Mouse (Mus musculus): ENCODE results near the gene Rnf135.
"Not testable (repeated sequence)": the region's sequence is repeated elsewhere in the genome, so short reads cannot be mapped to it uniquely, and the experiment has no call there.

Rnf135 gene

DNA sequence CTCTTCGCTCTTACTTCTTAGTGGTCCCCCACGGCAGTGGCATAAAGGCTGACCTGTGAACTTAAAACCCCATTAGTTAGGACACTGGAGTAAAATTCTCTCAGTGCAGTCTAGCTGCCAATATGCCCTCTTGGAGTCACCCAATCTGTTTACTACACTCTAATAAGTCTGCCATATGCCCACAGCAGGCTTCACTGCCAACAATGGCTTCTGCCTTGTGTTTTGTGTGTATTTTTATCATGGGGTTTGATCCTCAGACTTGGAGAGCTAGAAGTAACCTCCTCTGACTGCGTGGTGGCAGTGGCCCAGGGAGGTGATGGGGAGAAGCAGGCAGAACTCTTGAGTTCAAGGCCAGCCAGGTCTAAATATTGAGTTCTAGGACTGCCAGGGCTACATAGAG is 20.4 kb downstream of the Rnf135 start:
- DNase-seq, result no peak

DNA sequence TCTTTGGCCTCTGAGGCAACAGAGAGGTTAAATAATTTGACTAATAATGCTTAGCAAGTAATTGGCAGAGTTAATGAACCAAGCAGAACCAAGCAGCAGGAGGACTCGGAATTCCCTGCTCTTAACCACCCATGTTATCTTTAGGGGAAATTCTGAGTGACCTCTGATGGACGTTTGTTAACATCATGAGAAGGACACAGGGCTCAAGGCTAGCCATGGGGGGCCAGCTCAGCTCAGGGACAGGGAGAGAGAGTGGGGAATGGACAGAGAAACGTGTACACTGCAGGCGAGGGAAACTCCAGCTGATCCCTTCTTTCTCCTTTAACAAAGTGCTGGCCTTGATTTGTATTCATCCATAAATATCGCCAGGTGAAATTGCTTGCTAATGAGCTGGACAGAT is 21.3 kb downstream of the Rnf135 start:
- DNase-seq, result no peak

DNA sequence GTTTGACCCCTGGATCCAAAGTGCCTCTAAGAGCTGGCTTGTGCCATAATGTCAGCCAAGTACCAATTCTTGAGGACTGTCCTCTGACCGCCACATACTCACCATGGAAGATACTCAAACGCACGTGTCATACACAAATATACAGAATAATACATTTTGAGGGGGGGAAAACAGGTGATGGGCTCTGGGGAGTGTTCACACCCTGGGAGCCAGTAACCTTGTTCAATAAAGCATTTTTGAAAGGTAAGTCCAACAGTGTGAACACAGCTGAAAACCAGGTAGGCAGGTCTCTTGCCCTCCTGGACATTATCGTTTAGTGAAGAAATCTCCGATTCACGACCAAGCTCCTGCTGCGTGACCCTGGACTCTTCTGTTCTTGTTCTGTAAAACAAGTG is 24.8 kb downstream of the Rnf135 start:
- no peak for DNase-seq

DNA sequence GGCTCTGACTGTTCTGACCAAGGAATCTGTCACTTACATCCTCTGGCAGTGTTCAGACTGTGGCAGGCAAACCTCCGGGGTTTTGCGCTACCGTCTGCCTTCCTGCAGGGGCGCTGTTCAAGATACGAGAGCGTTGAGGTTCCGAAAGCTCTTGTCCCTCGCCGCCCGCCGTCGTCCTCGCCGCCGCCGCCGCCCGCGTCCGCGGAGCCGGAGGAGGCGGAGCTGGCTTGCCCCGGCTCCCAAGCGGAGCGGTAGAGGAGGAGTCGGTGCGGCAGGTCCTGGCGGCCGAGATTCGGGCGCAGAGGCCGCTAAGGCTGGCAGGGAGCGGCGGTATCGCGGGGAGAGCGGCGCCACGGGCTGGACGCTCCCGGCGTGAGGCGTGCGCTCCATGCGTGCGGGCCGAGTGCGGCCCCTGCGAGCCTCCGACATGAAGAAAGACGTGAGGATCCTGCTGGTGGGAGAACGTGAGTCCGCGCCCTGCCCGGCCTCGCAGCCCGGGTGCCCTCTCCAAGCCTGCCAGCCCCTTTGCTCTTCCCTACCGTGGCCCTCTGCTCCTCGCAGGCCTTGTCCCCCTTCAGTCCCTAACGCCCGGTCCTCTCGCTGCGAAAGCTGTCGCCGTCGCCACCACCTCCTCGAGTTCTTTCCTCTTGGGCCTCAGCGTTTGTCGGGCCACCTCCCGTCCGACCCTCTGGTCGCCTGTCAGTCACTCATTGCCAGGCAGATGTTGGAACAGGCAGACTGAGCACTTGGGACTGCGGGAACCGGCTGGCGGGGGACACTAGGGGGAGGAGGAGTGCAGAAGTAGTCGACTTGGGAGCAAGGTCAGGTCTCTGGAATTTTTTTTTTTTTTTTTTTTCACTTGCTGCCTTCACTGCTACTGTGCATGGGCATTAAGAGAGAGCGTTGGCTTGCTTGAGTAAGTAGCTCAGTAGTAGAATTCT is 25.5 kb downstream of the Rnf135 start, which contains the start of gene Rhot1:
Gene Rhot1 (plus strand): TSS at position 160 of the 941 bp plus-strand sequence.
- DNase-seq, result peak; percentile 95

DNA sequence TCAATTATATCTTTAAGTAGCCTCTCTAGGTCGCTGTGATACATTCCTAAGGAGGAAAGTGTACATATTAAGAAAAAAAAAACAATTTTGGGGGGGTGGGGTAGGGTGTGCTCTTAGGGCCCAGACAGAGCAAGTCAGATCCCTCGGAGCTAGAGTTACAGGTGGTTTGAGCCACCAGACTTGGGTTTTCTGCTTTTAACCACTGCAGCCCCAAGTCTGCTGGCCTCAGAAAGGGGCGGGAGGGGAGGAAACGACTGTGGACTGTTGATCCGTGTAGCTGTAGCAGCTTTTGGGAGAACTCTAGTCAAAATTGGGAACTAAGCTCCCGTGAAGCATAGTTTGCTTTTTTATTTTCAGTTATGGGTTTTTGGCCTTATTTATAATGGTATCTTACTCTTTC is 26.7 kb downstream of the Rnf135 start:
- no peak for DNase-seq

DNA sequence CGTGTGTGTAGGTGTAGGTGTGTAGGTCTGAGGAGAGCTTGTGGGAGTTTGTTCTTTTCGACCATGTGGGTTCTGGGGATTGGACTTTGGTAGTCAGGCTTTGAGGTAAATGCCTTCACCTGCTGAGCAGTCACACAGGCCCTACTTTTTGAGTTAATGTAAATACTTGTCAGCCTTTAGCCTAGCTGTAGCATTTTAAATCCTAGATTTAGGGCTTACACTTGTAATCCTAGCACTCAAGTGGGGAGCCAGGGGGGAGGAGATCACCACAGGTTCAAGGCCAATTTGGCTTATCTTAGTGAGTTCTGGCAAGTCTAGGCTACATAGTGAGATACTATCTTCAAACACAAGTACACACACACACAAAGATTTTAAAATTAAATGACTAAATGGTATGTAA is 28.6 kb downstream of the Rnf135 start:
- DNase-seq, result no peak

DNA sequence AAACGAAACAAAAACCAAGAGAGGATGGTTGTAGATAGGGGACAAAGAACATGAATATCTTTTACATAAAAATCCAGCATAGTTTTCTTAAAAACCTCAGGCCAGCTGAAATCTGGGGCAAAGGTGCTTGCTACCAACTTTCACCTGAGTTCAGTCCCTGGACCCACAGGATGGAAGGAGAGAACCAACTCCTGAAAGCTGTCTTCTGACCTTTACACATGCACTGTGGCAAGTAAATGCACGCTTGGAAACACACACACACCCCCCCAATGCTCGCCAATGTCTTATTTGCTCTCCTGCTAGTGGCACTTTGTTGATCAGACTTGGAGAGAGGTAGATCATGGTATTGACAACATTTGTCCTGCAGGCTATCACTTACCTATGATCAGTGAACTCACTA is 31.6 kb downstream of the Rnf135 start:
- DNase-seq, result no peak

DNA sequence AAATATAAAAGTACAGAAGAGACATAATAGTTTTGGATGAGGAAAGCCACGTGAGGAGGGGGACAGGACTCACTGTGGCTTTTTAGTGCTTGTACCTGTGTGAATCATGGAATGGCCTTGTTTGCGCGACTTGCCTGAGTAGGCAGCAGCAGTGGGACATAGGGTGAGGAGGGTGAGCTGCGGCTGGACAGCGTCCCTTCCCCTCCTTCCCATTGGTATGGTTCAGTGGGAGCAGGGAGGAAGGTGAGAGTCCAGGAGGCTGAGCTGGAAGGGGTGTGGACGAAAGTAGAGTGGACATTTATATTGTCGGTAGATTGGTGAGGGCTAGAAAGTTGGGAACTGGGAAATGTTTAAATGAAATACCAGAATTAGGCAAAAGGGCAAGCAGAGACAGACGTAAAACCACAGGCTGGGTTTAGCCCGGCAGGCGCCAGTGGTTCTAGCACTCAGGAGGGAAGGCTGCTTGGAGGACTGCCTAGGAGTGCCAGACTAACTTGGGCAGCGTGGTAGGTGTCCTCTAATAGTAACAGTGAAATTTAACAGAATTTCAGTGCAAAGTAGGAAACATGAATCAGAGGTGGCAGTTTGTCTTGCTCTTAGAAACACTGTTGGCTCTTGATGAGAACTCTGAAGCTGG is 35.1 kb downstream of the Rnf135 start:
- DNase-seq, result no peak

DNA sequence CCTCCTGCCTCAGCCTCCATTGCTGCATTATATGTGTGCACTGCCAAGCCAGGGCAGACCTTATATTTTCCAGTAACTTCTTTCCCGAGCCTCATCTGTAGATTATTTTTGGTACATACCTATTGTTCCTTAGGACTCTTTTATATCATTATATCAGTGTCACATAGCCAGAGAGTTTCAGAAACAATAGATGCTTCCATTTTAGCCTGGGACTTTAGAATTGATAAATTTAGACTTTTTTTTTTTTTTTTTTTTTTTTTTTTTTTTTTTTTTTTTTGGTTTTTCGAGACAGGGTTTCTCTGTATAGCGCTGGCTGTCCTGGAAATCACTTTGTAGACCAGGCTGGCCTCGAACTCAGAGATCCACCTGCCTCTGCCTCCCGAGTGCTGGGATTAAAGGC is 46.4 kb downstream of the Rnf135 start:
- not testable (repeated sequence) for DNase-seq

DNA sequence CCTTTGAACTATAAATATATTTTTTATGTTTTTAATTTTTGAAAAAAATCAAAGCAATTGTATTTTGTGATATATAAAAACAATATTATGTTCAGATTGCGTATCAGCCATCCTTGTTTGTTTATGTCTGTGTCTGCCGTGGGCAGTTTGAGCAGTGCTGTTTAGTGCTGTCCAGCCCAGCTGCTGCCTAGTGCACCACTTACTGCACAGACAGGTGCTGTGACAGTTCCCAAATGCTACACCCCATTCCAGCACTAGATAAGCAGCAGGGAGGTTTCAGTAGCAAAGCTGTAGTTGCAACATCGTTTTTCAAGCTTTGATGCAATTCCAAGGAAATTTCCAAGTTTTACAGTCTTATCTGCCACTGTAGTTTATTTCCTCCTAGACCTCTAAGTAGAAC is 53.6 kb downstream of the Rnf135 start:
- no peak for DNase-seq

DNA sequence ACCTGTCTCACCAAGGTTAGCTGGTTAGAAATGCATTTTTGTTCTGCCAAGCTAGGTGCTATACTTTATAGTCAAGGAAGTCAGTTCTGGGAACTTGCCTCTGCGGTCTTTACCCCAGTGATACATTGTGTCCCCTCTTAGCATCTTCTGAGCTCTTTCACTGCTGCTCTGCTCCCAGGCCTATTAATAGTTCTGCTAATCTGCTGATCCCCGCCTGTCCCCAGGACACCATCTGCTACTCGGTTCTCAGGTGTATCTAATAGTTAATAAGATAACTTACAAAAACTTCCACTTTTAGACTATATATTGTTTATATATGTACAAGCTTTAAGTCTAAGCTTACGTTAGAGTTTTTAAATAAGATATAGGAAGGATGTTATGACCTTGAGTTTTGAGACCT is 54.7 kb downstream of the Rnf135 start:
- DNase-seq, result no peak

DNA sequence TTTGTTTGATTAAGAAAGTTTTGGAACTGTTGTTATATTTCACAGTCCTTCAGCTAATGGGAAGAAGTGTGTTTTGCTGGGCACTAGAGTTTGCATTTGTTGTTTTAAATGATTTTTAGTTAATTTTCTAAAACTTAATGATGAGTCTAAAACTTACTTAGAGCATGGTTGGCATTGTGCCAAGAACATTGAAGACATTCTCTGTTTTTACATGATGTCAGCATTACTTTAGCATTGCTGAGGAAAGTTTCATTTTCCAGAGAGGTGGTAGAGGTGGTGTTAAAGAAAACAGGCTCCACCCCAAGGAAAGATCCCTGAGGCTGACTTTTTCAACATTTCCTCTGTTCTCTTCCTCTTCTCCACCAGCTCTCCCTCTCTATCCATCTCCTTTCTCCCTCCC is 63.4 kb downstream of the Rnf135 start:
- no peak for DNase-seq

DNA sequence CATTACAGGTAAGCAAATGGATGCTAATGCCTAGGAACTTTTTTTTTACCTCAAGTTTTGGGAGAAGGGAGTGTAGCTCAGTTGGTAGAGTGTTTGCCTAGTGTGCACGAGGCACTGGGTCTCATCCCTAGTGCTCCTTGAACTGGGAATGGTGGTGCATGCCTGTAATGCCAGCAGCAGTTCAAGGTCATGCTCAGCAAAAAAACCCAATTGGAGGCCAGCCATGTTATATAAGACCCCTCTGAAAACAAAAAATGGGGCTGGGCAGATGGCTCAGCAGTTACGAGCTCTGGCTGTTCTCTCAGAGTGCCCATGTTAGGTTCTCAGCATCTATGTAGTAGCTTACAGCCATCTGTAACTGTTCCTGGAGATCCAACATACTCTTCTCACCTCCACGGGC is 64.9 kb downstream of the Rnf135 start:
- DNase-seq, result no peak

All from cerebellum, adult 11 months (tissue).